Mouse (Mus musculus): ENCODE data around the gene Atp7b.

DNA sequence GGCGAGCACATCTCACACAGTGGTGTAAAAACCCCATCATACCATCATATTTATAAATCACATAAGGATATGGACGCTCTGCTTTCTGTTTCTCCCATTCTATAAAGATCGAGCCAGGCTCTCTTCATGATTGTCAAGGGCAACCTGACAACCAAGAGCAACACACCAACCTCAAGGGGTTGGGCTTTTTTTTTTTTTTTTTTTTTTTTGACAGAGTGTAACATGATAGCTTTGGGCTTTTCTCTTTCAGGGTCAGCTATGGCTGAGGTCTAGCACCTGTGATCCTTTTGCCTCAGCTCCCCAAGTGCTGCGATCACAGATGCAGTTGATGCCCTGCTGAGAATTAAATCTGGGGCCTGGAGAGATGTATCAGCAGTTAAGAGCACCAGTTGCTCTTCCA, 46.9 kb upstream of the Atp7b start:
- TF ChIP-seq CTCF (IDR thresholded peaks at IDR 0.05; ENCODE audit: insufficient read depth, low read length) (no peak), POLR2A (IDR thresholded peaks at IDR 0.05; ENCODE audit: borderline replicate concordance, extremely low read depth, low read depth, low read length) (no peak)

All from lung, adult 2 months (tissue).